Mouse (Mus musculus) midbrain, embryonic 10.5 days (tissue): ENCODE measurements around the gene Notch2. TPM values are rescaled to one million over a fixed set of nuclear protein-coding genes. Genes with fewer than 3 reads are reported as not detected.

Source experiments
- DNase-seq: peaks from one replicate; pipeline ENCODE4 v3.0.0-alpha.2; 2017; ENCODE audit warnings: low spot score
- H3K27ac ChIP-seq: fragments of 300-500 bp; sonication (generic); replicated peaks from 2 replicates; pipeline ENCODE4 v1.5.1; 2016; ENCODE audit warnings: mild to moderate bottlenecking
- H3K27me3 ChIP-seq: fragments of 300-500 bp; sonication (generic); 2 replicates; pipeline ENCODE4 v1.6.1; 2016; ENCODE audit warnings: low read depth, mild to moderate bottlenecking; ENCODE audit not compliant: poor library complexity, severe bottlenecking
- H3K36me3 ChIP-seq: fragments of 300-500 bp; sonication (generic); 2 replicates; pipeline ENCODE4 v1.6.1; 2016; ENCODE audit warnings: mild to moderate bottlenecking, moderate library complexity
- H3K4me1 ChIP-seq: fragments of 300-500 bp; sonication (generic); 2 replicates; pipeline ENCODE4 v1.6.1; 2016
- H3K4me3 ChIP-seq: fragments of 300-500 bp; sonication (generic); 2 replicates; pipeline ENCODE4 v1.5.1; 2016; ENCODE audit warnings: mild to moderate bottlenecking, moderate library complexity
- H3K9me3 ChIP-seq: fragments of 300-500 bp; sonication (generic); replicated peaks from 2 replicates; pipeline ENCODE4 v1.6.1; 2016; ENCODE audit warnings: mild to moderate bottlenecking
- WGBS: fragments of 180-500 bp; shearing (Covaris S2); methylation state at CpG from one replicate; pipeline ENCODE4 v1.1.7; 2016; 5-methylcytosine and 5-hydroxymethylcytosine counted together
- polyA plus RNA-seq: library from polyadenylated mRNA; unstranded; fragments of >200 nt; fragmentation: Nextera tagmentation; extraction: Ambion mirVana; gene quantifications from 2 replicates; pipeline ENCODE4 v1.2.1, GENCODE M21; 2016

Notch2 gene
- polyA plus RNA-seq, 1 experiment from 2014 or later: 16.6 TPM

DNA sequence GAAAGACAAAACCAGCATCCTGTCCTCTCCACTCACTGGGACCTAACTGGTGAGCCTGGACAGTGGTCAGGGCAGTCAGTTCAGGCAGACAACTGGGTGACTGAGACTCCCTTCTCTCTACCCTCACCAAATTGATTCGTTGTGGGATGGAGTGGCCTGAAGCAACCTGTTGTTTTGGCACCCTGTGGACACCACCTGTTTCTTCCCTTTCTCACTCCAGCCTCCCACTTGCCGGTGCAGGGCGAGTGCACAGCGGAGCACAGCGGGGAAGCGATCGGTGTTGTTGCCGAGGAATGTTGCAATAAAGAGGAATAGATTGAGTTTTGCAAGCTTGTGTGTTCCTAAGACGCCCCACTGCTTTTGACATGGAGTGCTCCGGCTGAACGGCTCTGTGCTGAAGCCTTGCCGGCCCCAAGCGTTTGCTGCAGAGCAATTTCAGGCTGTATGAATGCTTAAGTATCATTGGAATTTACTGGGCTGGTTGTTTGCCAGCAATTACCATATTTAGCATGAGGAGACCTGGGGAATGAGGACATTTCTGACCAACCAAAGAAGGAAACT, 11.0 kb downstream of the Notch2 start:
- H3K4me3 ChIP-seq: peak overlapping the region; percentile 32; the same call in 1 of the 2 replicates
- peak overlapping the region; percentile 63 for H3K27ac ChIP-seq
- DNase-seq: peak; percentile 54

DNA sequence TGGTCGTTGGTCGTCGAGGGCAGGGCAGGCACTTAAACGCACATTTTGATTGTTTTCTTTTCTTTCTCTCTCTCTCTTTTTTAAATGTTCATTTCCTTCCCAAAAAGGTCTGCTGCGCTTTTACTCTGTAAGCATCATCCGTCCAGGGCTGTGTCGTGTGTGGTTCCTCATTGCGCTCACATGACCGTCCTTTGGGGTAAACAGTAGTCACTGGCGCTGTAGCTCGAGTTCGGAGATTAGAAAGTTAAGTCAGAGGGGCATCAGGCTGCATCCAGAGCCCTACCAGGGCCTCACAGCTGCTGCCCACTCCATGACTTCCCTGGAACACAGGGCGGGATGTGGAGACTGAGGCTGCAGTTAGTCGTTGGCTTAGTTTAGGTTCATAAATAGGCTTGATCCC, 12.2 kb downstream of the Notch2 start:
- Histone ChIP-seq H3K4me1 (peaks cover 75% of the 10 kb centered on the region), H3K9me3 (no peaks in the 10 kb centered on the region), H3K27ac (peak overlapping the region; percentile 63), H3K36me3 (no peaks in the 10 kb centered on the region), H3K4me3 (peak overlapping the region; percentile 14; the same call in 1 of the 2 replicates), H3K27me3 (0 out of 2 replicates have a peak, but pooled peaks cover 8% of the 10 kb centered on the region)
- no peak for DNase-seq
- WGBS: 23% methylated on average over 14 of the region's 14 CpGs

More for the DNA sequence above, 11.0 kb downstream of the Notch2 start:
- Histone ChIP-seq H3K9me3 (no peaks in the 10 kb centered on the region), H3K27me3 (0 out of 2 replicates have a peak, but pooled peaks cover 10% of the 10 kb centered on the region), H3K4me1 (peaks cover 76% of the 10 kb centered on the region), H3K36me3 (no peaks in the 10 kb centered on the region)
- 3% methylated on average over 13 of the region's 13 CpGs for WGBS

DNA sequence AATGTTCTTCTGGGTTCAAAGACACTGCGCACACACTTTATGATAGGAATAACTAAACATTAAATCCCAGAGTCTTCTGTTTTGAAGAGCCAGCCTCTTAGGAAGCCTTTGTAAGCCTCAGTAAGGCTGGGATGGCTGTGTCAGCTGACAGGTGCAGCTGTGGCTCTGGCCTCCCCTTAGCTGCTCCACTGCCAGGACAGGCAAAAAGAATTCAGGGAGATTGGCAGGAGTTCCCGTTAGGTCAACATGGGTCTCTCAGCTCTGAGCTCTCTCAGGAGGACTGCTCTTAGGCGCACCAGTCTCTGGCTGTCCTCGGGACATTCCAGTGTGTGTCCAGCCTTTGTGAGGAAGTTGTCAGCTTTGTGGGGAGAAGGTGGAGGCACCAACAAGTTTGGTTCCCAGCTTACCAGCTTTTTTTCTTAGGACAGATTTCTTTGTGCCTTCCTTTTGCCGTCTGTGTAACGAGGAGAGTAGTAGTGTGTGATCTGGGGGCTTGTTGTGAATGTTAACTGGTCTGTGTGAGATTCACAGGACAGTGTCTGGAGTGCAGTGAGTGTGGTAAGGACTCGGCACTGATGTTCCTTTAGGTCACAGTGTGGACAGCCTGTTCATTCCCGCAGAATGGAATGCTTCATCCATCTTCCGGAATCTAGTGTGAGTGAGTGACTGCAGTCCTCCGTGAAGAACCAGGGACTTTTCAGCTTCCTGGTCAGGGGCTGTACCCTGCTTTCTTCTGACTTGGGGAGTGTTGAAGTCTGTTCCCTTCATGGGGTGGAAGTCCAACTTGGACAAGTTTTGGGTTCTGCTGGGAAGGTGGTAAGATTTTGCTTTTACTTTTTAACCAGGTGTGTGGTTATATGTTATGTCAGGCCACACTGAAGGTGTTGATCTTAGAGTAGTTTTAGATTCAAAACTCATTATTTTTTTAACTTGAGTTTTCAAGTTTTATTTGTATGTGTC, 12.9 kb downstream of the Notch2 start:
- 36% methylated on average over 10 of the region's 10 CpGs for WGBS
- Histone ChIP-seq H3K4me3 (peak overlapping the region; percentile 17; the same call in 1 of the 2 replicates), H3K27ac (peak overlapping the region; percentile 63), H3K4me1 (peaks cover 77% of the 10 kb centered on the region), H3K36me3 (no peaks in the 10 kb centered on the region), H3K27me3 (0 out of 2 replicates have a peak, but pooled peaks cover 8% of the 10 kb centered on the region), H3K9me3 (no peaks in the 10 kb centered on the region)
- DNase-seq: no peak

DNA sequence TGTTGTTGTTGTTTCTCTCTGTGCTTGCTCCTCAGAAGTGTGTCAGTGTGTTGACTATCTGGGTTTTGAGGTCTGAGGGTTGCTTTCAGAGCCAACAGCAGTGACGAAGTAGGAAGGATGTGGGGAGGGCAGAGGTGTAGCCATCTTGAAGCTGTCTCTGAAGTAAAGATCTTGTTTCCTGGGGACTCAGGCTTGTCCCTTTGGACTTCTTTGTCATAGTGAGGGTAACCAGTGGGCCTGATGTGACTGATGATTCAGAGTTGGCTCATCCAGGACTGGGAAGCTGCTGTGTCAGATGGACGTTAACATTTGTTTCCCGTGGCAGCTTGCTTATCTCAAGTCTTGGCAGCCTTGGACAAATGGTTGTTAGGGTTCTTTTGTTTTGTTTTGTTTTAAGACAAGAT, 14.0 kb downstream of the Notch2 start:
- WGBS: 57% methylated on average over 3 of the region's 3 CpGs
- Histone ChIP-seq H3K36me3 (no peaks in the 10 kb centered on the region), H3K9me3 (no peaks in the 10 kb centered on the region), H3K27ac (peak overlapping the region; percentile 52), H3K4me3 (no peak overlapping the region), H3K27me3 (0 out of 2 replicates have a peak, but pooled peaks cover 8% of the 10 kb centered on the region), H3K4me1 (peaks cover 85% of the 10 kb centered on the region)
- DNase-seq: no peak

DNA sequence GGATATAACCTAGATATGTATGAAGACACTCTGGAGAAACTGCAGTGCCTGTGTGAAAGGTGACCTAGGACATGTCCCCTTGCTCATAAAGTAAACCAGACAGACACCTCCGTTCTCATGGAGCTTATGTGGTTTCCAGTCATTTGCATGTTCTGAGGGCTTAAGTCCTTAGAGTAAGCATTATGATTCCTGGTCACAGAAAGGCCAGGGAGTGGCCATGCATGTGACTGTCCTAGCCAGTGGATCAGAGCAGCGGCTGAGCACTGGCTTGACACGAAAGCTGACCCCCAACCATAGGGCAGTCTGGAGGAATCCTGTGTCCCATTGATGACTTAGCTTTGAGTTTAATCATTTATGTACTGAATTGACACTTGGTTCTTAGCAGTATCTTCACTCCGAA, 14.7 kb downstream of the Notch2 start:
- WGBS: 31% methylated on average over 4 of the region's 4 CpGs
- H3K4me3 ChIP-seq: no peak overlapping the region
- no peaks in the 10 kb centered on the region for H3K36me3 ChIP-seq
- H3K9me3 ChIP-seq: no peaks in the 10 kb centered on the region
- H3K4me1 ChIP-seq: peaks cover 90% of the 10 kb centered on the region
- DNase-seq: no peak
- H3K27me3 ChIP-seq: 0 out of 2 replicates have a peak, but pooled peaks cover 8% of the 10 kb centered on the region
- no peak overlapping the region for H3K27ac ChIP-seq

DNA sequence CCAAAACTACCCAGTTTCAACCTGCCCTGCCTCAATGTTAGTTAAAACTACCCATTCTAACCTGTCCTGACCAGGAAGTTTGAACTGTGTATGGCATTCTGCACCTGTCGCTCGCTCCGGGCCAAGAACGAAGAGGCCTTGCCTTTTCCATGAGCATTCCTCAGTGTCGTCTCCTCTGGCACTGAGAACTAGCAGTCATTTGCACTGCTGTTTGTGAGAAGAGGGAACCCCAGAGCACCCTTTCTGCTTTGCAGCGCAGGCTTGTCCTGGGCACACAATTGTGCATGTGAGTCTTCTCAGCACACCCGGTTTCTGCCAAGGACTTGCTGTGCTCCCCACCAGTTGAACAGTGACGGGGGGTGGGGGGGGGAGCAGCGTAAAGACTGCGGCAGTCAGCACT, 15.6 kb downstream of the Notch2 start:
- no peaks in the 10 kb centered on the region for H3K9me3 ChIP-seq
- peak overlapping the region; percentile 24 for H3K27ac ChIP-seq
- no peak for DNase-seq
- no peaks in the 10 kb centered on the region for H3K36me3 ChIP-seq
- peaks cover 93% of the 10 kb centered on the region for H3K4me1 ChIP-seq
- no peak overlapping the region for H3K4me3 ChIP-seq
- 75% methylated on average over 10 of the region's 10 CpGs for WGBS
- H3K27me3 ChIP-seq: 0 out of 2 replicates have a peak, but pooled peaks cover 8% of the 10 kb centered on the region

DNA sequence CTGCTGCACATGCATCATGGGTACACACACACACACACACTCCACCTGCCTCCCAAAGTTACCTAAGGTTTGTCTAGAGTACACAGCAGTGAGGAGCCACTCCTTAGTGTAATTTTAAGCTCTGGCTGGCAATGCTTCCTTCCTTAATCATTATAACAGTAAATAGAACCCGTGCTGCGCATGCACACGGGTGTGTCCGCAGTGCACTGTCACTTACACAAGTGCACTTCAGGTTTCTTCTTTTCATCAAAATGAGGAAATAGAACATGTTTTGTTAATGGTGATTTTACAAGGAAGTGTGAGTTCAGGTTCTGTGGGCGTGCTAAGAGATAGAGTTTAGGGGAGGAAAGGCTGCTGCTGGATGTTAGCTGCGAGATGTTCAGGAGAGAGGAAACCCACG, 17.8 kb downstream of the Notch2 start:
- Histone ChIP-seq H3K27ac (no peak overlapping the region), H3K4me3 (no peak overlapping the region), H3K27me3 (0 out of 2 replicates have a peak, but pooled peaks cover 8% of the 10 kb centered on the region), H3K36me3 (no peaks in the 10 kb centered on the region), H3K4me1 (peaks cover 93% of the 10 kb centered on the region), H3K9me3 (no peaks in the 10 kb centered on the region)
- DNase-seq: no peak
- WGBS: 90% methylated on average over 7 of the region's 7 CpGs

DNA sequence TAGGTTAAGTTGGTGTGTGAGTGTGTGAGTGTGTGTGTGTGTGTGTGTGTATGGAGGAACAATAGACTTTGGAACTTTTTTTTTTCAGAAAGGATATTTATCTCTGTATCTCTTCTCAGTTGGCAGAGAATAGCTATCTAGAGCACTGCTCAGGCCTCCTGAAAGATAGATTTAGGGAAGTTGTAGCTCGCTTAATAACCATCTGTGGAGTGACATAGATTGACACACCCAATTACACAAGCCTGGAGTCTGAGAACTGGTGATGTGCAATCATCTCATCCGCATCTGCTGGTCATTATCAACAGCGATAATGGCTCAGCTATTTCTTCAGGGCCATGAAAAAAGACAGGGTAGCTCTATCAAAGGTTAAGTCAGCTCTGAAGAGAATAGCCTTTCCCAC, 18.9 kb downstream of the Notch2 start:
- H3K27ac ChIP-seq: no peak overlapping the region
- DNase-seq: no peak
- 0 out of 2 replicates have a peak, but pooled peaks cover 1% of the 10 kb centered on the region for H3K27me3 ChIP-seq
- no peak overlapping the region for H3K4me3 ChIP-seq
- 82% methylated on average over 3 of the region's 3 CpGs for WGBS
- H3K36me3 ChIP-seq: no peaks in the 10 kb centered on the region
- H3K9me3 ChIP-seq: no peaks in the 10 kb centered on the region
- H3K4me1 ChIP-seq: peaks cover 92% of the 10 kb centered on the region

DNA sequence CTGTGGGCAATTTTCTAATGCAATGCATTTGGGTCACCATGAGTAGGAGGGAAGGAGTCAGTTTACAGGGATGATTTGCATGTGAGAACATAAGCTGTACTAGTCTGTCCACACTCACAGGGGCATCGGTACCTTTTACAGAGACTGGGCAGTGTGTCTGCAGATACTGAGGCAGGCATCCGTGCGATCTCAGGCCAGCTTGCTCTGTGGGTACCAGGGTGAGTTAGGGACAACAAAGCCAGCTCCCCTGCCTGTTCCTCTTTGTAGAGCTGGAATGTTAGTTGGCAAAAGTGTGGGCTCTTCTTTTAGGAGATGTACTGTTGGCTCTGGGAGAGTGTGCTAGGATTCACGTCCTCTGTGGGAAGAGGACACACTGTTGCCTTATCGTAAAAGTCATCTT, 19.6 kb downstream of the Notch2 start:
- Histone ChIP-seq H3K27me3 (no peaks in the 10 kb centered on the region), H3K4me3 (no peak overlapping the region), H3K4me1 (peaks cover 91% of the 10 kb centered on the region), H3K9me3 (no peaks in the 10 kb centered on the region), H3K36me3 (no peaks in the 10 kb centered on the region), H3K27ac (0 out of 2 replicates have a peak overlapping the region, but pooled peaks have one; percentile 13)
- DNase-seq: no peak
- 48% methylated on average over 5 of the region's 5 CpGs for WGBS

DNA sequence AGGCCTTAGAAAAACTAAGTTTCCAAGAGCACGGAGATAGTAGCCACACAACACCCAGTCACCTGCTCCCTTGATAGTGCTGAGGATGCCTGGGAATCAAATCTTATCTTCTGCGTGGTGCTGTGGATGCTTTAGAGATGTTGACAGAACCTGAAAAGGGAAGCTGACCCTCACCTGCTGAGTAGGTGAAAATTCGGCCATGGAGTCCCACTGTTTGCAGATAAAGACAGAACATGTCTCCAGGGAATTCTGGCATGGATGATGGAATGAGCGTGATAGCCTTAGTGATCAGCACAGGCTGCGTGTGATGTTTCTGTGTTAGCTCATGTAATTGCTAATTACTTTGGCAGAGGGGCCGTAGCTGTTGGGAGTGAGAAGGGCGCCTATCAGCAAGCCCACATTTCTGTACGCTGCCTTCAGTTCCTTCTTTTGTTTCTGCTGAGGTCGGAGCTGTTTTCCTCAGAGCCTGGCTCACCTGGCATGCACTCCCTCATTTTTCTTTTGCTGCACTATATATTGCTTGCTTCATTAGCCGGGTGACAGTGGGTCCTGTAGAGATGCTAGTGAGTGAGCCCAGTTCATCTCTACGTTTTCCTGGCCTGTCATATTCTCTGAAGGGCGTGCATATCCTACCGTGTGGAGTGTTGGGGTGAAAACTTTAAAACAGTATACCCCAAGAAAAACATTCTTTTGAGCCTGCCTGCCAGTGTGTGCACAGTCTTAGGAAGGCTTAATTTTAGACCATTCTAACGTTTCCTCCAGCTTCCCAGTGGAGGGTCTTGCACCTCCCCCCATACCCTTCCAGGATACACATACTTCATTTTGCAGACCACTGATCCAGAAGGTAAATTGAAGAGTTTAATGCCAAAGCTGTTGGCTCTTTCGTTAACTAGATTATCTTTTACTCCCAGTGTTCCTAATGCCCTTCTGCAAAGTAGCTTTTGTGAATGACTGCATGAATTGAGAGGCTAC, 21.6 kb downstream of the Notch2 start:
- 50% methylated on average over 15 of the region's 15 CpGs for WGBS
- Histone ChIP-seq H3K4me1 (peaks cover 89% of the 10 kb centered on the region), H3K27me3 (no peaks in the 10 kb centered on the region), H3K9me3 (no peaks in the 10 kb centered on the region), H3K27ac (peak overlapping the region; percentile 1; the same call in 1 of the 2 replicates), H3K4me3 (no peak overlapping the region), H3K36me3 (0 out of 2 replicates have a peak, but pooled peaks cover 4% of the 10 kb centered on the region)
- no peak for DNase-seq

DNA sequence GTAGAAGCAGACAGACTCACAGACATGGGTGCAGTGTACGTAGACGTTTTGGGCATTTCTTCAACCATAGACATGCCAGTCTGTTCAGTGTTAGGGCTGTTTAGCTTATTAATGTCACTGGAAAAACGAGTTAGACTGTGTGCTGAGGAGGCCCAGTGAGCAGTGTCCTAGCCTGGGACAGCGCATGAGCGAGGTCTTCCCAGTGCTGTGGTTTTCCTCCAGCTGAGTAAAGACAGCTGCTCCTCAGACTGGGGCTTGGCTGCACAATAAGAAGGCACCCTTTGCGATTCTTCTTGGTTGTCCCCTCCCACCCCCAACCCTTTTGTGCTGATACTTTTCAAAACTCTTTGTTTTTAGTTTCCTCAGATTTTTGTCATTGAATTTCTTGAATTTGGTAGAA, 22.8 kb downstream of the Notch2 start:
- WGBS: 61% methylated on average over 6 of the region's 6 CpGs
- H3K4me1 ChIP-seq: peaks cover 82% of the 10 kb centered on the region

DNA sequence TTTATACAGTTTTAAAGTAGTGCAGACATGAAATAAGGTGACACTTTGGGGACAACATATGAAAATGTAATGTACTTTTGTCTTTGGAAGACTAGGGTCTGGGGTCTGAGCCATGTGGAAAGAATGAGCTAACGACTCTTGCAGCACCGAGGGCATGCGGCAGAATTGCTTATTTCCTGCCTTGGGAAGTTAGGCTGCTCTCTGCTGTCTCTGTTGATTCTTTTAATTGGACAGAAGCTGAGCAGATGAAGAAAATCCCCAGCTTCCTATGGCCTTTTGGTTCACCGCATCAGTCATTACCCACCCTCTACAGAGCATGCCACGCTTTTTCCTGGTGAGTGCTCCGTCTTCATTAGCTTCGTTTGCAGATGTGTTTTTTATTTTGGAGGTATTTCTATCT, 23.8 kb downstream of the Notch2 start:
- WGBS: 69% methylated on average over 7 of the region's 7 CpGs
- no peak for DNase-seq
- H3K4me3 ChIP-seq: no peak overlapping the region
- peaks cover 8% of the 10 kb centered on the region; the same call in 1 of the 2 replicates for H3K36me3 ChIP-seq
- no peaks in the 10 kb centered on the region for H3K27me3 ChIP-seq
- peak overlapping the region; percentile 30 for H3K27ac ChIP-seq
- peaks cover 83% of the 10 kb centered on the region for H3K4me1 ChIP-seq
- H3K9me3 ChIP-seq: no peaks in the 10 kb centered on the region

More for the DNA sequence above, 22.8 kb downstream of the Notch2 start:
- Histone ChIP-seq H3K27ac (peak overlapping the region; percentile 59), H3K36me3 (peaks cover 8% of the 10 kb centered on the region; the same call in 1 of the 2 replicates), H3K27me3 (no peaks in the 10 kb centered on the region), H3K4me3 (no peak overlapping the region), H3K9me3 (no peaks in the 10 kb centered on the region)
- no peak for DNase-seq
